Mouse (Mus musculus): Measurements from ENCODE around the gene Usp5. TPM values are rescaled to one million over a fixed set of nuclear protein-coding genes. Genes with fewer than 3 reads are reported as not detected.
"Not testable (repeated sequence)": the region's sequence is repeated elsewhere in the genome, so short reads cannot be mapped to it uniquely, and the experiment has no call there.

Usp5 gene
- total and polyA plus RNA-seq, 3 experiments: 51.0 to 72.3 (median 68.4) TPM

DNA sequence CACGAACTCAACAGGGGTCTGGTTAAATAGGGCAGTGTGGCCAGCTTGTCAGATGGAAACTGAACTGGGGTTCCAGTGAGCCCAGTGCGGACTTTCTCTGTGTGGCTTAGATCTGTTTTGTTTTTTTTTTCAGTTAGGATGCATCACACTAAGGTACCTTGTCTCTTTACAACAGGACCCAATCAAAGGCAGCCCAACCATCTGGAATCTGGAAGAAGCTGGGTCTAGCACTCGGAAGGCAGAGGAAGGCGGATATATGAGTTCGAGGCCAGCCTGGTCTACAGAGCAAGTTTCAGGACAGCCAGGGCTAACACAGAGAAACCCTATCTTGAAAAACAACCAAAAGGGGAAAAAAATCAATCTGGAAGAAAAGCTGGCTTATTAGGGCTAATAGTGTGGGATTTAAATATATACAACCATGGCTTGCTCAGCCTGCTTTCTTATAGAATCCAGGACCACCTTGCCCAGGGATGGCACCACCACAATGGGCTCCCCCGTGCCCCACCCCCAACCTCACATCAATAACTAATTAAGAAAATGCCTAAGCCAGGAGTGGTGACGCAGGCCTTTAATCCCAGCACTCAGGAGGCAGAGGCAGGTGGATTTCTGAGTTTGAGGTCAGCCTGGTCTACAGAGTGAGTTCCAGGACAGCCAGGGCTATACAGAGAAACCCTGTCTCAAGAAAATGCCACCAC lies 22.7 kb downstream of the Usp5 start:
- H3K36me3 ChIP-seq (ENCODE audit: control insufficient read depth, insufficient read depth, low read length): no peaks in the 10 kb centered on the region
- peaks cover 12% of the 10 kb centered on the region for H3K4me1 ChIP-seq (ENCODE audit: control insufficient read depth, insufficient read depth, low read length)
- no peaks in the 10 kb centered on the region for H3K79me2 ChIP-seq (replicated peaks; ENCODE audit: control insufficient read depth, insufficient read depth, low read length)
- intact Hi-C loops (cut with DNase I): loop anchor here (5.0 kb wide), 2 partner anchors 64 to 104 kb away; partner anchors contain the start of gene Grcc10
- peak overlapping the region; percentile 50; the same call in 1 of the 2 replicates for H3K4me3 ChIP-seq
- DNase-seq: no peak
- TF ChIP-seq CTCF (IDR thresholded peaks at IDR 0.05) (no peak), EP300 (IDR thresholded peaks at IDR 0.05; ENCODE audit: insufficient read depth, low read depth, low read length) (no peak)
- H3K27ac ChIP-seq: peak overlapping the region; percentile 92
- 84% methylated on average over 7 of the region's 7 CpGs for WGBS
- H3K9ac ChIP-seq (ENCODE audit: low read depth, low read length): no peak overlapping the region
- H3K27me3 ChIP-seq (ENCODE audit: control insufficient read depth, insufficient read depth, low read length): no peaks in the 10 kb centered on the region

DNA sequence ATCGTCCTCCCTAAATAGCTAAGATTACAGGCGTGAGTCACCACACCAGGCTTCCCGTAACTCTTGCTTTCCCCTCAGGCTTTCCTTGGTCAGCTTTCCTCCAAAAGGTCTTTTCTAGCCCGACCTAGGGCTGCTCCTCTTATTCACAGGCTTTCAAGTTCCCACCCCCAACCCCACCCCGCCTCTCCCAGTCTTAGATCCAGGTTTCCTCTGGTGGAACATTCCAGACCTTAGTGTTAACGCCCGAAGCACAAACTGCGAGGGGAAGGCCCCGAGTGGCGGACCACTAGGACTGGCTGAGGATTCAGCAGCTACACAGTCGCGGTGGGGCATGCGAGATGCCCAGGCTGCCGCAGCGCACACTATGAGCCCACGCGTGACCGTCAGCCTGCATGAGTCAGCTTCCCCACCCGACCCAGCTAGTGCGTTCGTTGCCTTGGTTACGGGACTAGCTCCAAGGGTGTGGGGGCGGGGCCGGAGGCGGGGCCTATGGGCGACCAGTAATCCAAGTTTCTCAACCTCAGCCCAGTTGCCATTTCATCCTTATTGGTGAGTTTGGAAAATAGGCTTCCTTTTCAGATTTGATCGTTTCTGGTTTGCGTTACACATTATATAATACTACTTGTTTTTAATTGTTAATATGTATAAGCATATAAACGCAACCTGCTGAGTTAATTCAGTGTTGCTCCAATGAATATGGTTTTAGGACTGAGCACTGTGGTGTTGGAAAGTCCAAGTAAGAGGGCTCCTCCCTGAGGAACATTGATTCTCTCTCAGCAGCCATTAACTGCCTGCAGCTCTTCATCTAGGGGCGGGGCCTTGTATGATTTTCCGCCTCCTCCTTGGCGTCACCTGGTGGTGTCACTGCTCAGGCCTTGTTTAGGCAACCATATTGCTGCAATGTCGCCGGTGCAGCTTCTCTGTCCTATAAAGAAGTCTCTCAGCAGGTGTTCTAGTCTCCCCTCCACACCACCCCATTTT lies 23.7 kb downstream of the Usp5 start:
- peak overlapping the region; percentile 92 for H3K27ac ChIP-seq
- DNase-seq: peak; percentile 93 to 94
- TF ChIP-seq POLR2A (IDR thresholded peaks at IDR 0.05; ENCODE audit: insufficient read depth, low read depth, low read length) (peak; percentile 66), CTCF (IDR thresholded peaks at IDR 0.05) (peak; percentile 46), EP300 (IDR thresholded peaks at IDR 0.05; ENCODE audit: insufficient read depth, low read depth, low read length) (0 out of 2 replicates have a peak, but pooled peaks have one; percentile 67)
- intact Hi-C loops (cut with DNase I): loop anchor here (5.0 kb wide), 2 partner anchors 63 to 103 kb away; partner anchors contain the start of gene Grcc10
- no peaks in the 10 kb centered on the region for H3K79me2 ChIP-seq (replicated peaks; ENCODE audit: control insufficient read depth, insufficient read depth, low read length)
- peaks cover 12% of the 10 kb centered on the region for H3K4me1 ChIP-seq (ENCODE audit: control insufficient read depth, insufficient read depth, low read length)
- H3K36me3 ChIP-seq (ENCODE audit: control insufficient read depth, insufficient read depth, low read length): no peaks in the 10 kb centered on the region
- H3K4me3 ChIP-seq: peak overlapping the region; percentile 50
- H3K9ac ChIP-seq (ENCODE audit: low read depth, low read length): peak overlapping the region; percentile 66
- WGBS: 3% methylated on average over 34 of the region's 34 CpGs
- H3K27me3 ChIP-seq (ENCODE audit: control insufficient read depth, insufficient read depth, low read length): no peaks in the 10 kb centered on the region

DNA sequence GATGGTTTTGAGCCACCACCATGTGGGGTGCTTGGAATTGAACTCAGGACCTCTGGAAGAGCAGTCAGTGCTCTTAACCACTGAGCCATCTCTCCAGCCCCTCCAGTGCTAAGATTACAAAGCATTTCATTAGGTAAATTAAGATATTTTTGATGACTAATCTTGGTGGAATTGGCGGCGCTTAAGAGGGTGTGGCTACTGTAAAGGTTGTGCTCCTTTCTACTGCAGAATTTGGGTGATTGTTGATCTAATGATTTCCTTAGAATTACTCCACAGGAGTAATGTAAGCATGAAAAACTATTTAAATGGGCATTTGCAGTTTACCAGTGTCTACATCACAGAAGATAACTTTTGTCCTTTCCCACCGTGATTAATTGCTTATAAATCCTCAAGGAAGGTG lies 24.9 kb downstream of the Usp5 start:
- H3K9ac ChIP-seq (ENCODE audit: low read depth, low read length): no peak overlapping the region
- H3K4me3 ChIP-seq: no peak overlapping the region
- H3K79me2 ChIP-seq (replicated peaks; ENCODE audit: control insufficient read depth, insufficient read depth, low read length): no peaks in the 10 kb centered on the region
- peaks cover 7% of the 10 kb centered on the region for H3K4me1 ChIP-seq (ENCODE audit: control insufficient read depth, insufficient read depth, low read length)
- no peaks in the 10 kb centered on the region for H3K36me3 ChIP-seq (ENCODE audit: control insufficient read depth, insufficient read depth, low read length)
- intact Hi-C loops (cut with DNase I): no loop called here
- DNase-seq: no peak
- H3K27me3 ChIP-seq (ENCODE audit: control insufficient read depth, insufficient read depth, low read length): no peaks in the 10 kb centered on the region
- no peak overlapping the region for H3K27ac ChIP-seq
- WGBS: 90% methylated on average over 3 of the region's 3 CpGs
- TF ChIP-seq POLR2A (IDR thresholded peaks at IDR 0.05; ENCODE audit: insufficient read depth, low read depth, low read length) (no peak), CTCF (IDR thresholded peaks at IDR 0.05) (no peak), EP300 (IDR thresholded peaks at IDR 0.05; ENCODE audit: insufficient read depth, low read depth, low read length) (no peak)

DNA sequence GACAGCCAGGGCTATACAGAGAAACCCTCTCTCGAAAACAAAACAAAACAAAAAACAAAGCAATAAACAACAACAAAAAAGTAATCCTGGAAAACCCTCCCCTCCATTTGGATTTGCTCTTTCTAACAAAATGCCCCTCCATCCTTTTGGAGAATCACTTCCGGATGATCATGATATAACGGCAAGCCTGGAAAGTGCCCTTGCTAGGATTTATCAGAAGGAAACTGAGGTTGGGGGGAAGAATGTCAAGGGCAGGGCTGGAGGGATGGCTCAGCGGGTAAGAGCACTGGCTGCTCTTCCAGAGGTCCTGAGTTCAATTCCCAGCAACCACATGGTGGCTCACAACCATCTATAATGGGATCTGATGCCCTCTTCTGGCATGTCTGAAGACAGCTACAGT lies 25.6 kb downstream of the Usp5 start:
- not testable (repeated sequence) for H3K27ac ChIP-seq

DNA sequence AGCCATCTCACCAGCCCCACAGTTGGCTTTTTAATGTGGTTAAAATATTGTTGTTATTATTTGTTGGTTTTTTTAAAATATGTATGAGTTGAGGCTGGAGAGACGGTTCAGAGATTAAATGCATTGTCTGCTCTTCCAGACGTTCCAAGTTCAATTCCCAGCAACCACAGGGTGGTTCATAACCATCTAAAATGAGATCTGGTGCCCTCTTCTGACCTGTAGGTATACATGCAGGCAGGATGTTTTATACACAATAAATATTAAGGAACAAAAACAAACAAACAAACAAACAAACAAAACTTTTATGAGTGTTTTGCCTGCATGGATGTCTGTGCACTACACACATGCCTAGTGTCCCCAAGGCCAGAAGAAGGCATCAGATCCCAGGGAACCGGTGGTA lies 26.2 kb downstream of the Usp5 start:
- peaks cover 5% of the 10 kb centered on the region for H3K4me1 ChIP-seq (ENCODE audit: control insufficient read depth, insufficient read depth, low read length)
- no peak overlapping the region for H3K4me3 ChIP-seq
- H3K79me2 ChIP-seq (replicated peaks; ENCODE audit: control insufficient read depth, insufficient read depth, low read length): no peaks in the 10 kb centered on the region
- TF ChIP-seq POLR2A (IDR thresholded peaks at IDR 0.05; ENCODE audit: insufficient read depth, low read depth, low read length) (no peak), CTCF (IDR thresholded peaks at IDR 0.05) (no peak), EP300 (IDR thresholded peaks at IDR 0.05; ENCODE audit: insufficient read depth, low read depth, low read length) (no peak)
- WGBS: 80% methylated on average over 3 of the region's 3 CpGs
- no peaks in the 10 kb centered on the region for H3K27me3 ChIP-seq (ENCODE audit: control insufficient read depth, insufficient read depth, low read length)
- H3K27ac ChIP-seq: no peak overlapping the region
- no peaks in the 10 kb centered on the region for H3K36me3 ChIP-seq (ENCODE audit: control insufficient read depth, insufficient read depth, low read length)
- DNase-seq: no peak
- H3K9ac ChIP-seq (ENCODE audit: low read depth, low read length): no peak overlapping the region
- intact Hi-C loops (cut with DNase I): no loop called here

More for the DNA sequence above, 25.6 kb downstream of the Usp5 start:
- H3K79me2 ChIP-seq (replicated peaks; ENCODE audit: control insufficient read depth, insufficient read depth, low read length); H3K4me3 ChIP-seq; H3K36me3 ChIP-seq (ENCODE audit: control insufficient read depth, insufficient read depth, low read length); intact Hi-C loops (cut with DNase I); DNase-seq; H3K27me3 ChIP-seq (ENCODE audit: control insufficient read depth, insufficient read depth, low read length); H3K4me1 ChIP-seq (ENCODE audit: control insufficient read depth, insufficient read depth, low read length); H3K9ac ChIP-seq (ENCODE audit: low read depth, low read length): not testable (repeated sequence)
- 96% methylated on average over 4 of the region's 4 CpGs for WGBS

DNA sequence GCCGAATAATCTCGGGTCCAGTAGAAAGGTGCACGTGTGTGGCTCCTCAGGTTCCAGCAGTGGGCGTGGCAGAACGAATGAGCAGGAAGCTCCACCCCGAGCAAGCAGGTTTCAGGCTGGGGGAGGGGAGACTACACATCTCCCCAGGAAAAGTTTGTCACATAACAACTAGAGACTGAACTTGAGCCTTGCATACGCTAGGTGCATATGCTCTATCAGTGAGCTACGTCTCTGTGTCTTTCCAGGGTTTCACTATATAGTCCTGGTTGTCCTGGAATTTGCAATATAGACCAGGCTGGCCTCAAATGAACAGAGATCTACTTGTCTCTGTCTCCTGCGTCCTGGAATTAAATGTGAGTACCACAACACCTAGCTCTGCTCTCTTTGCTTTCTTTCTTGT lies 26.9 kb downstream of the Usp5 start:
- H3K4me1 ChIP-seq (ENCODE audit: control insufficient read depth, insufficient read depth, low read length); H3K27me3 ChIP-seq (ENCODE audit: control insufficient read depth, insufficient read depth, low read length); H3K4me3 ChIP-seq; H3K36me3 ChIP-seq (ENCODE audit: control insufficient read depth, insufficient read depth, low read length); DNase-seq; H3K27ac ChIP-seq; intact Hi-C loops (cut with DNase I); H3K9ac ChIP-seq (ENCODE audit: low read depth, low read length); H3K79me2 ChIP-seq (replicated peaks; ENCODE audit: control insufficient read depth, insufficient read depth, low read length): not testable (repeated sequence)
- 24% methylated on average over 6 of the region's 9 CpGs for WGBS
